Mouse (Mus musculus): Measurements from ENCODE around the gene Katna1.
"Not testable (repeated sequence)": the region's sequence is repeated elsewhere in the genome, so short reads cannot be mapped to it uniquely, and the experiment has no call there.

Katna1 gene

DNA sequence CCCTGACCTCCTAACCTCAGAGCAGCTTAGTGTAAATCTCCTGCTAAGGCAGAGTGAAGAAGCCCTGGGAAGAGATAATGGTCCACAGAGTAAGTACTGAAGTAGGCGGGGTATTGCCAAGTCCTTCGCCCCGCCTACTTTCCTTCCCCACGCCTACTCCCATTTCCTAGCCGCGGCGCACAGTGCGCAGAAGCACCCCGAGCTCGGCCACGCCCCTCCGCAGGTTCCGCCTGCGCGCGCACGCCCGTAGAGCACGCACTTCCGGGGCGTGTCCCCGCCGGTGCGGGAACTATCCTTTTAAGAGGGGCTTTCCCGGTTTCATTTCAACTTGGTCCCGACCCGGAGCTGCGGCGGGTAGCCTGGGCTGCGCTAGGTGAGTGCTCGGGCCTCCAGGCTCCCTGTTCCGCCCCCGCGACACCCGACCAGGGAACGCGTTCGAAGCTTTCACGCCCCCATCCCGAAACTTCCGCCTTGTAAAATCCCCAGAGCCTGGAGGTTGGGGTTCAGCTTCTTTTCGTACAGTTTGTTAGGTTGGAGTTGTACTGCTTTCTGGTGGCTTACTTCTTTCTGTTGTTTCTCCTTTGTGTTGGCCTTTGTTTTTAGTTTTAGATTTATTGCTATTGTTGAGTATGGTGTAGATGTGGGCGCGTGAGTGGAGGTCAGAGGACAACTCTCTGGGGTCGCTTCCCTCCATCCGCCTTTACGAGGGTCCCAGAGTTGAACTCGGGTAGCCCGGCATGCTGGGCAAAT, at the start of gene Katna1:
Gene Katna1 (plus strand): TSS at position 250 of the 750 bp plus-strand sequence.
- in situ Hi-C loops (cut with MboI; ENCODE audit: low sequenced_read_pairs), result no loop called here

DNA sequence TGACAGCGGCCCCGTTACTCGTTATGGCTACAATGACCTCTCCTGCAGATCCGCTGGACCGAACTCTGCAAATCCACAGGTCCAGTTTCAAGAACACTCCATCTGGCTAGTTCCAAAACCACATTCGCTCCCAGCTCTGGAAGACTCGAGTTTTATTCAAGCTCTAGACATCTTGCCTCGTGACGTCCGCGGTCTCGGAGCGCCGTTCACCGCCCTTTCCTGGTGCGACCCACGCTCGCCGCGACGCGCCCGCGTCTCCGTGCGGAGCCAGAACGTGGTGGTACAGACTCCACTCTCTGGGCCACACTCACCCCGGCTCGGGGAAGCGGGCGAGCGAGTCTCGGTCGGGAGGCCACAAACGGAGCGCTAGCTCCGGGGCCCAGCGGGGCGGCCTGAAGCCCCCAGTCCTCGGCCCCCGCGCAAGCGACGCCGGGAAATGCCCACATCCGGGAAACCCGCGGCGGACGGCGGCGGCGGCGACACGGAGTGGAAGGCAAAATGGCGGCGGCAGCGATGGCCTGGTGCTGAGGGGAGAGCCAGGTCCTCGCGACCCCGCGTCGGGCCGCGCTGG, 45.0 kb upstream of the Katna1 start, which contains the start of the genes Pcmt1 and Lats1:
Gene Pcmt1 (minus strand): TSS at position 406 of the 571 bp plus-strand sequence.
Gene Lats1 (plus strand): TSS at position 484 of the 571 bp plus-strand sequence.
- in situ Hi-C loops (cut with MboI; ENCODE audit: low sequenced_read_pairs), result no loop called here

DNA sequence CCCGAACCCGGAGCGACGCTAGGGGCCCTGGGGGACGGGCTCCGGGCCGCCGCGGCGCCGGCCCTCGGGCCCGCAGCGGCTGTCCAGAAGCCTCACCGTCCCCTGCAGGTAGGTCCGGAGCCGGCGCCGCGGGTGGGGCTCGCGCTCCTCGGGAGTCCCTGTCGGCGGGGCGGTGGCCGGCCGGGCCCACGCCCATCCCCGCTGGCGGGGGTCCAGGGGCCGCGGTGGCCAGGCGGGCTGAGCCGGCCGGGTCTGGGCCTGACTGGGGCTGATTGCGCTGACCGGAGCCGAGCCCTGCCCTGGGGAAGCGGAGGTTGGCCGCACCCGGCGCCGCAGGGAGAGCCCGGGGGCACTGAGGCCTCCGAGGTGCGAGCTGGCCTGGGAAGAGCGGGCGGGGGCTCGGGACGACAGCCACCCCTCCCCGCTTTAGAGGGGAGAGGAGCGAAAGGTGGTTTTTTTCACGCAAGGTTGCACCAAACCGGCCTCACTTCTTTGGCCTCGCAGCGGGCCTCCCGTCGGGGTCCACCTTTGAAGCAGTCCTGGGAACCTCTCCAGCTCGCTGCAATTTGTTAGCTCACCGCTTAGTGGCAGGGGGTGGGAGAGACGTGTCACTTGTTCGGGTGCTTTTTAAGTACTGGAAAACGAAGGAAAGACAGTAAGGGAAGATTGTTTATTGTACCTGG, 44.3 kb upstream of the Katna1 start:
- in situ Hi-C loops (cut with MboI; ENCODE audit: low sequenced_read_pairs), result no loop called here

DNA sequence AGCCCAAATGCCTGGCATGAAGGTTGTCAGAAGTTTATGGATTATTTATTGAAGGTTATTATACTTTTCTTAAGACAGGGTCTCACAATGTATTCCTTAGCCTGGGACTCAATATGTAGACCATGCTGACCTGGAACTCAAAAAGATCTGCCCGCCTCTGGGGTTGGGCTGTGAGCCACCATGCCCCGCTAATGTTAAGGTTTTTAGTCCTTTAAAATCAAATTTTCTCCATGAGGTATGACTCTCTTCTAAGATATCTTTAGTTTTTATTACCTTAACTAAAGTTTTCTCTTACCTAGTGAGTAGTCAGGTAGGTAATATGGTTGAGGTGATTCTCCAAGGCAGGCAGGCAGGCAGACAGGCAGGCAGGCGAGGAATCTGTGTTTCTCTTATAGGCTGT, 43.6 kb upstream of the Katna1 start:
- in situ Hi-C loops (cut with MboI; ENCODE audit: low sequenced_read_pairs), result no loop called here

DNA sequence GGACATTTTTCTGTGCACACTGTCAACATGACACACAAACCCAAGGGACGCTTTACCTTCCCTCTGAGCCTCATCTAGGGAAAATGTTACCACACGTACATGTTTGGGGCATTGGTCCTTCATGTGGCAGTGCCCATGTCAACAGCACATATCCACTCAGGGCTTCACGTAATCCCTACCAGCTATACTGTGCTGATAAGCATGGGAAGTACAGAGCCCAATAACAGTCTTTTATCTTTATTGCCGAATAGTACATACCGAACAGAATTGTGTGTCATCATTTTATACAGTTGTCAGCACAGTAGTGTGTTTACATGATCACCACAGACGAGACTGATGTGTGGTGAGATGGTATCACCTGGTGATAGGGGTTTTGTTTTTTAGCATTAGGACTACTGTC, 38.9 kb upstream of the Katna1 start:
- in situ Hi-C loops (cut with MboI; ENCODE audit: low sequenced_read_pairs), result no loop called here

DNA sequence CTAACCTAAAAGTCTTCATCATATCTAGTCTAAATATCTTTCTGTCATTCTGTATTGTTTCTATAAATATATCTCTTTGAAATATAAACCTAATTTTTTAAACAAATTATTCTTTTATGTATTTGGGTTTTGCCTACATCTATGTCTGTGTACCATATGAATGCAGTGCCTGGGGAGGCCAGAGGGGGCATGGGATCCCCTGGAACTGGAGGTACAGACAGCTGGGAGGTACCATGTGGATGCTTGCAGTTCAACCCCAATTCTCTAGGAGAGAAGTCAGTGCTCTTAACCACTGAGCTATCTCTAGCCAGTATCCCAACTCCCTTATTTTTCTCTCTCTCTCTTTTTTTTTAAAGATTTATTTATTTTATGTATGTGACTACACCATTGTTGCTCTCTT, 30.5 kb upstream of the Katna1 start:
- in situ Hi-C loops (cut with MboI; ENCODE audit: low sequenced_read_pairs), result no loop called here

DNA sequence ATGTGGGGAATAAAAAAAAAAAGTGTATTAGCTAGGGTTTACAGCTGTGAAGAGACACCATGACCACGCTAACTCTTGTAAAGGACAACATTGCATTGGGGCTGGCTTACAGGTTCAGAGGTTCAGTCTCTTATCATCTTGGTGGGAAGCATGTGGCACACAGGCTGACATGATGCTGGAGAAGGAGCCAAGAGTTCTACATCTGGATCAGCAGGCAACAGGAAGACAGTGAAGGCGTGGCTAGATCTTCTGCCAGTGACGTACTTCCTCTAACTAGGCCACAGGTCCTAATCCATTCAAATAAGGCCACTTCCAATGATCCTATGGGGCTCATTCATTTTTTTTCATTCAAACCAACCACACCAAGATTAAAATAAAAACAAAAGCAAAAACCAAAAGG, 25.7 kb upstream of the Katna1 start:
- in situ Hi-C loops (cut with MboI; ENCODE audit: low sequenced_read_pairs), result no loop called here

DNA sequence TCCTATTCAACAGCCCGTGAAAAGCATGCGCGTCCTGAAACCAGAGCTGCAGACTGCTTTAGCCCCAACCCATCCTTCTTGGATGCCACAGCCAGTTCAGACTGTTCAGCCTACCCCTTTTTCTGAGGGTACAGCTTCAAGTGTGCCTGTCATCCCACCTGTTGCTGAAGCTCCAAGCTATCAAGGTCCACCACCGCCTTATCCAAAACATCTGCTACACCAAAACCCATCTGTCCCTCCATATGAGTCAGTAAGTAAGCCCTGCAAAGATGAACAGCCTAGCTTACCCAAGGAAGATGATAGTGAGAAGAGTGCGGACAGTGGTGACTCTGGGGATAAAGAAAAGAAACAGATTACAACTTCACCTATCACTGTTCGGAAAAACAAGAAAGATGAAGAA, 23.2 kb upstream of the Katna1 start:
- in situ Hi-C loops (cut with MboI; ENCODE audit: low sequenced_read_pairs), result no loop called here

DNA sequence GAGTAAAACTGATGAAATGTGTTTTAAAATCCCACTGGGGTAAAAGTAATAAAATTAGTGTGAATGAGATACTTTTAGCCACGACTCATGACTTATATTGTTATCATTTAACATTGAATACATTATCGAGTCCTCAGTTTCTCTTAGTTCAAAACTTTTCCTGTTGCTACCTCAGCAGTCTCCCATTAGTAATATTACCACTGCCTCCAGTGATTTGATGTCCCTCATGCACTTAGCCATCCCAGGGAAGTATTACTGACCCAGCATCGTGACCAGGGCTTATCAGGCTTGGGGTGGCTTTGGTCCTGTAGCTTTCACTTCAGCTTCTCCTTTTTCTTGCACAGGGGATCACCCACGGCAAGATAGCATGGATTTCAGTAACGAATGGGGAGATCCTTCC, 15.7 kb upstream of the Katna1 start:
- in situ Hi-C loops (cut with MboI; ENCODE audit: low sequenced_read_pairs), result no loop called here

DNA sequence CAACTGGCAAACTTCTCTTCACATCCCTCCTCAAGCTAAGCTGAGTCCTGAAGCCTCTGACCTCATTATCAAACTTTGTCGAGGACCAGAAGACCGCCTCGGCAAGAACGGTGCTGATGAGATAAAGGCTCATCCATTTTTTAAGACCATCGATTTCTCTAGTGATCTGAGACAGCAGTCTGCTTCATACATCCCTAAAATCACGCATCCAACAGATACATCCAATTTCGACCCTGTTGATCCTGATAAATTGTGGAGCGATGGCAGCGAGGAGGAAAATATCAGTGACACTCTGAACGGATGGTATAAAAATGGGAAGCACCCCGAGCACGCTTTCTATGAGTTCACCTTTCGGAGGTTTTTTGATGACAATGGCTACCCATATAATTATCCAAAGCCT, 13.3 kb upstream of the Katna1 start:
- in situ Hi-C loops (cut with MboI; ENCODE audit: low sequenced_read_pairs), result no loop called here

DNA sequence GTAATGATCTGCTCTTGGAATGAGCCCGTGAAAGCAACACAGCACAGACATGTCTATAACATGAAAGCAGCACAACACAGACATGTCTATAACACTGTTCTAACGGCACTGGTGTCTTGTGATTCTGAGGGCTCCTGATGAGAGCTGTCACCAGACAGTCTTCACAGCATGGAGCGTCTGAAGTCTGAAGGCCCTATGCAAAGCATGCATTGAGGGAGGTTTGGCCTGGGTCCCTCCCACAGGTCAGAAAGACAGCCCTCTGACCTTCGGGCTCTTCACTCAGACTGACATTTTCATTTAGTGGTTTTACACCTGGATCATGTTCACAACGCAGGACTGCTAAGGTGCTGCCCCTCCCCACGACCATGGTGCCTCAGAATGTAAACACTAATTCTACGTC, 10.7 kb upstream of the Katna1 start:
- in situ Hi-C loops (cut with MboI; ENCODE audit: low sequenced_read_pairs), result no loop called here

DNA sequence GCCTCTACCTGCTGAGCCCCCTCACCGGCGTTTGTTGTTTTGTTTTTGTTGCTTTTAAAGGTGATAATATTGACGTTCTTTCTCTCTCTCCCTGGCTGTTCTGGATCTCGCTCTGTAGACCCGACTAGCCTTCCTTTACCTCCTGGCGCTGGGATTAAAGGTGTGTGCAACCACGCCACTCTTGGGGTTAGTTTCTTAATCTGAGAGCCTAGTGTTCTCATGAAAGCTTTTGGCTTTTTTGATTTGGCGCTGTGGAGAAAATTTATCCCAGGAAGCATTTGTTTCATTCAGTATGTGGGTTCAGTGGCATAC, 657 bp downstream of the Katna1 start:
- in situ Hi-C loops (cut with MboI; ENCODE audit: low sequenced_read_pairs), result no loop called here

DNA sequence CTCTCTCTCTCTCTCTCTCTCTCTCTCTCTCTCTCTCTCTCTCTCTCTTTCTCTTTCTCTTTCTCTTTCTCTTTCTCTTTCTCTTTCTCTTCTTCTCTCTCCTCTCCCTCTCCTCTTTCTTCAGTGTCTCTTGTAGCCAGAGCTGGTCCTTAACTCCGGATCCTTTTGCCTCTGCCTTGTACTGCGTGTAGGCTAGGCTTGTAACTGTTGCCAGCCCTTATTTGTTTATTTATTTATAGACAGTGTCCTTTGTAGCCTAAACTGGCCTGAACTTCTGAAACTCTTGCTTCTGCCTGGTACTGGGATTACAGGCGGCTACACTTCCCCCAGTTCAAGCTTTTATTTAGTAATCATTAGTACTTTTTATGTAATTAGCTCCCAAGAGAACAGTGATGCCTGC, 1.2 kb downstream of the Katna1 start:
- in situ Hi-C loops (cut with MboI; ENCODE audit: low sequenced_read_pairs), result no loop called here

DNA sequence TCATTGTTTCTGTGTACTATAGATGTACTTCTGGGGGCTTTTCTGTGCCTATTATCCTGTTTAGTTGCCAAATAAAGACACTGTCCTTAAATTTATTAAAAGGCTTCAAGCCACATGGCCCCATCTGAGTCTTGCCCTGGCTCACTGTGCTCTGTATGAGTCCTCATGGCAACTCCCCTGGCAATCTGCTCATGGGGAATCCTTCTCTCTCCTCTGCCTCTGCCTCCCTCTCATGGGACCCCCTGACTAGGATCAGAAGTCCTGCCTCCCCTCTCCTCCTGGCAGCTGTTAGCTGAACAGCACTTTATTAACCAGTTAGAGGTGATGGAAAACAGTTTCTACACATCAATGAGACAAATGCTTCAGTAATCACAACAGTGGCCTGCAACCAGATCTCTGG, 5.8 kb downstream of the Katna1 start:
- in situ Hi-C loops (cut with MboI; ENCODE audit: low sequenced_read_pairs), result no loop called here

DNA sequence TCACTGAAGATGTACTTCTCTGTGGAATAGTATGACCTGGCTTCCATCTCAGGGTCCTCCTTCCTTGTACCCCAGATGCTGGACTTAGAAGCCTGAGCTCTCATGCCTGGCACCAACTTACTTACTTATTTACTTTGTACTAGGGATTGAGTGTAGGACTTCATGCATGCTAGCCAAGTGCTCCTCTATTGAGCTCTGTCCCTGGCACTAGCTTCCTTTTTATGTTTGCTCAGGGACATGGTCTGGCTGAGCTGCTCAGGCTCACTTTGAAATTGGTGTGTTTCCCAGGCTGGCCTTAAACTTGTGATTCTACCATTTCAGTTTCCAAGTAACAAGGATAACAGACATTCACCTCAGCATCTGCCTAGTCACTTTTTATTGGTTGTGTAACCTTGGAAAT, 11.3 kb downstream of the Katna1 start:
- in situ Hi-C loops (cut with MboI; ENCODE audit: low sequenced_read_pairs), result no loop called here

DNA sequence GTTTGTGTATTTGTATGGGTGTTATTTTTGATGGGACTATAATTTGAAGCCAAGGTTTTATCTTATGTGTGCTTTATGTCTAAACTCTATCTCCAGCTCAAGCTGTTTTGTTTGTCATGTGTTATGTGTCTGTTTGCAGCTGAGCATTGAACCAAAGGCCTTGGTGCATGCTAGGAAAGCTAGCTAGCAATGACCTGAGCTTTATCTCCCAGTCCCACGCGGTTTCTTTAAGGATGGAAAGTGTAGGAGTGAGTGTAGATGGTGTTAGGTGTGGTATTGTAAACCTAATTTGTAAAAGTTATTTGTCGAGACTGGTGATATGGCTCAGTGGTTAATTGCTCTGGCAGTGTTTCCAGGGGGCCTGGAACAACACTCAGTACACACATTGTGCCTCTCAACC, 12.1 kb downstream of the Katna1 start:
- in situ Hi-C loops (cut with MboI; ENCODE audit: low sequenced_read_pairs), result no loop called here

DNA sequence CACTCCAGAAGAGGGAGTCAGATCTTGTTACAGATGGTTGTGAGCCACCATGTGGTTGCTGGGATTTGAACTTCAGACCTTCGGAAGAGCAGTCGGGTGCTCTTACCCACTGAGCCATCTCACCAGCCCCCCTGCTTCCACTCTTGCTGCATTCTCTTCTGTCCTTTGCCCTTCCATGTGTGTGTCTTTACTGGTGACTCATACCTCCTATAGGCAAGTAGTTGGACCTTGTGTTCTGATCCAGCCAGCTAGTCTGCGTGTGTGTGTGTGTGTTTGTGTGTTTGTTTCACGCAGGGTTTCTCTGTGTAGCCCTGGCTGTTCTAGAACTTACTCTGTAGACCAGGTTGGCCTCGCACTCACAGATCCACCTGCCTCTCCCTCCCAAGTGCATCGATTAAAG, 19.7 kb downstream of the Katna1 start:
- in situ Hi-C loops (cut with MboI; ENCODE audit: low sequenced_read_pairs), result not testable (repeated sequence)

DNA sequence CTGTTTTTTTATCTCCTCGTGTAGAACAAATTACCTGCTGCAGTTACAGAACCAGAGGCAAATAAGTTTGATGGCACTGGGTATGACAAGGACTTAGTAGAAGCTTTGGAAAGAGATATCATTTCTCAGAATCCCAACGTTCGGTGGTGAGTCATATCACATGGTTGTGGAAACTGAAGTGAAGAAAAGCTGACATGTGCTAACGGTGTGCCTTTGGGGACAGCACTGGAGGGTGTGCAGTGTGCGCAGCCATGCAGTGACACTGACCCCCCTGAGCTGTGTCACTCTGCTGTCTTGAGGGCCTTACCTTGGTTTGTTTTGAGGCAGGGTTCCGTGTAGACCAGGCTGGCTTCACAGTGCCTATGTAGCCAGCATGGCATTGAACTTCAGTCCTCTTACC, 23.0 kb downstream of the Katna1 start:
- in situ Hi-C loops (cut with MboI; ENCODE audit: low sequenced_read_pairs), result no loop called here

DNA sequence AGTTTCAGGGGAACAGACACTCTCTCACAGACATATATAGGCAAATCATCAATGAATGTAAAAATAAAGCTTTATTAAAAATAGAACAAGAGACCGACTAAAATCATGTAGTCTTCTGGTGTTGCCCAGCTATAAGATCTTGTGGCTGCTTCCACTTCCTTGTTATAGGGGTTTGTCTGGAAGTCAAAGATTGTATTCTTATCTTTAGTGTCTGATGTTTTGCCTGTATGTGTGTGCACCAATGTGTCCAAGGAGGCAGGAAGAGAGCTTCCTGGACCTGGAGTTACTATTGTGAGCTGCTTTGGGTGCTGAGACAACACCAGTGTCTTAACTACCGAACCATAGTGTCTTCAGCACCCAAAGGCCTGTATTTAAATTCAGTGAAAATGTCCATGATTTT, 31.7 kb downstream of the Katna1 start:
- in situ Hi-C loops (cut with MboI; ENCODE audit: low sequenced_read_pairs), result no loop called here

DNA sequence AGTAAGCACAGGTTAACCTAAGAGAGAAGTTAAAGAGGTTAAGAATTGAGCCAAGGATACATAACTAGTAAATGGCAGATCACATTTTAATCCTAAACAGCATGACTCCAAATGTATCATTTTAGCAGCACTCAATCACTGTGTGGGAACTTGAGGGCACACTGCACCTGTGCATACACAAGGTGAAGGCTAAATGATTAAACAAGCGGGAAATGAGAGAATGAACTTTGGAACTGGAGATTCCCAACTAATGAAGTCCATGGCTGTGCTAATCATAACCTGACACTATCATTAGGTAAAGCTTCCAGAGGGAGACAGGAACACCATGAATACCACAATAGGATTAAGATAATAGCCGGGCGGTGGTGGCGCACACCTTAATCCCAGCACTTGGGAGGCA, 46.5 kb downstream of the Katna1 start:
- in situ Hi-C loops (cut with MboI; ENCODE audit: low sequenced_read_pairs), result no loop called here

DNA sequence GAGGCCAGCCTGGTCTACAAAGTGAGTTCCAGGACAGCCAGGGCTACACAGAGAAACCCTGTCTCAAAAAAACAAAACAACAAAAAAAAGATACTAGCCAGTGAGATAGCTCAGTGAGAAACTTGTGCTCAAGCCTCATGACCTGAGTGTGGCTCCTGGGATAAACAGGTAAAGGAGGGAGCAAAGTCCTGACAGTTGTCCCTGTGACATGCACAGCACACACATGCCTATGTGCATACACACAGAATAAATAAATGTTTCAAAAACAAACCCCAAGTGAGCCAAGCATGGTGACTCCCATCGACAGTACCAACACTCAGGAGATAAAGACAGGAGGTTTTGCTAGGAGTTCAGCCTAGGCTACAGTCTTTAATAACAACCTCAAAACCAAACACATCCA, 47.0 kb downstream of the Katna1 start:
- in situ Hi-C loops (cut with MboI; ENCODE audit: low sequenced_read_pairs), result no loop called here

DNA sequence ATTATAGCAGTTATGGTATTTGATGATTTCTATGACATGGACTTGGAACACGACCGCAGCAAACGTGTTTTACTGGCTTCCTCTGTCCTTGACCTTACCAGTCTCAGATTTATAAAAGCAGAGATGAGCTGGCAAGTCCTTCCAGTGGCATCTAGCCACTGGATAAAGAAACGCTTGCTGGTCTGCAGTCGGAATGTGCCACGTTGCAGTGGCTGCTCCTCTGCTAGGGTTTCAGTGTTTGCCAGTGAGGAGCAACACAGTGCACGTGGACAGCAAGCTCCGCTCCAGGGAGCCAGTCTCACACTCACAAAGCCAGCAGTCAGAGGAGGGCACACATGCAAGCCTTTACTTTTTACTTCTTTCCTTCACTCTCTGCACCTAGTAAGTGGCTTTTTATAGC, 49.6 kb downstream of the Katna1 start:
- in situ Hi-C loops (cut with MboI; ENCODE audit: low sequenced_read_pairs), result no loop called here

Measured in CH12F3 (cell line).